Mouse (Mus musculus) effector memory CD4-positive, alpha-beta T cell, adult 7 months (primary cell): ENCODE data around the gene Lce1m. TPM values are rescaled to one million over a fixed set of nuclear protein-coding genes. Genes with fewer than 3 reads are reported as not detected.

Source experiments
- polyA plus RNA-seq: library from polyadenylated mRNA; unstranded; fragments of 100-300 nt; shearing (Covaris generic); gene quantifications from one replicate; pipeline ENCODE4 v1.2.1, GENCODE M21; 2017

Gene Lce1m
- polyA plus RNA-seq, result not detected

GRCm38 (mm10) chr3:93018960-93019359 lies at the start of gene Lce1m:
Lce1m (minus strand) TSS chr3:93019060.

GRCm38 (mm10) chr3:93068523-93068922 lies 49.7 kb upstream of the Lce1m start, which contains the start of gene Gm4858:
Gm4858 (plus strand) TSS chr3:93068823.

GRCm38 (mm10) chr3:93015460-93016104 lies 3.3 kb downstream of the Lce1m start, which contains the start of gene Crct1:
Crct1 (minus strand) TSS chr3:93015687.

GRCm38 (mm10) chr3:92991926-92992325 lies 26.9 kb downstream of the Lce1m start, which contains the start of gene Lce3f:
Lce3f (plus strand) TSS chr3:92992226.

Other genes with a start within 250 kb of the Lce1m start
- gene Lce1i, start 240.2 kb downstream of the Lce1m start, polyA plus RNA-seq, result not detected
- gene Lce1j, start 228.5 kb downstream of the Lce1m start, polyA plus RNA-seq, result not detected
- not detected for gene Lce1k, start 211.2 kb downstream of the Lce1m start, polyA plus RNA-seq
- gene Kprp, start 191.8 kb downstream of the Lce1m start, polyA plus RNA-seq, result not detected
- not detected for gene Lce1l, start 167.8 kb downstream of the Lce1m start, polyA plus RNA-seq
- gene 2310050C09Rik, start 148.8 kb downstream of the Lce1m start, polyA plus RNA-seq, result not detected
- gene Lce3a, start 92.8 kb downstream of the Lce1m start, polyA plus RNA-seq, result not detected
- not detected for gene Lce3b, start 86.1 kb downstream of the Lce1m start, polyA plus RNA-seq
- gene Lce3c, start 74.6 kb downstream of the Lce1m start, polyA plus RNA-seq, result not detected
- not detected for gene Lce3d, start 61.7 kb downstream of the Lce1m start, polyA plus RNA-seq
- gene Lce3e, start 52.0 kb downstream of the Lce1m start, polyA plus RNA-seq, result not detected
- gene Lce3f, start 26.8 kb downstream of the Lce1m start, polyA plus RNA-seq, result not detected
- not detected for gene Crct1, start 3.4 kb downstream of the Lce1m start, polyA plus RNA-seq
- not detected for gene Gm4858, start 49.8 kb upstream of the Lce1m start, polyA plus RNA-seq
- not detected for gene Crnn, start 125.7 kb upstream of the Lce1m start, polyA plus RNA-seq
- gene Flg2, start 178.2 kb upstream of the Lce1m start, polyA plus RNA-seq, result 0.05 TPM